Mouse (Mus musculus): Measurements from ENCODE around the gene Tmem265.

DNA sequence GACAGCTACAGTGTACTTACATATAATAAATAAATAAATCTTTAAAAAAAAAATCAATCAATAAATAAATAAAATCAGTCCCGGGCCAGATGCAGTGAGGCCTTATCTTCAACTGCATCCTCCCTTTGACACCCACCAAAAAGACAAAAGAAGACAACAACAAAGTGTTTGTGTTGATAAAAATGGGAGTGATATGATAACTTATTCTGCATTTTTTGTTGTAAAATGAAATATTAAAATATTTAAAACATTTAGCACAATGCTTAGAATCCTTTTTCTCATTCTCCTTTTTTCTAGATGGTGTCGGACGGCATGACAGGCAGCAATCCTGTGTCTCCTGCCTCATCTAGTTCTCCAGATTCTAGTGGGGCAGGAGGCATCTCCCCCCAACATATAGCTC lies 41.9 kb upstream of the Tmem265 start, which contains the start of gene Gm42715:
- TF ChIP-seq CTCF (IDR thresholded peaks at IDR 0.05) (no peak), POLR2A (IDR thresholded peaks at IDR 0.05; ENCODE audit: insufficient read depth, low read depth, low read length) (no peak), EP300 (IDR thresholded peaks at IDR 0.05; ENCODE audit: insufficient read depth, low read depth, low read length) (no peak)

All from heart, adult 2 months (tissue).